Mouse (Mus musculus) megakaryocyte, embryonic 14.5 days (primary cell): Measurements from ENCODE around the gene Mroh3.

ENCODE experiments used
- FLI1 ChIP-seq: IDR thresholded peaks from 2 replicates; pipeline ENCODE4 v1.6.1; 2012; ENCODE audit warnings: low read length, inconsistent platforms, mixed read lengths
- GATA1 ChIP-seq: IDR thresholded peaks from 3 replicates; pipeline ENCODE4 v1.6.1; 2012; ENCODE audit warnings: mixed read lengths, low read length, inconsistent platforms, borderline replicate concordance

- no peak for TF ChIP-seq GATA1
- TF ChIP-seq FLI1, result no peak
These were observed 22.6 kb downstream of the Mroh3 start for GRCm38 (mm10) chr1:136190033-136190432.
